Mouse (Mus musculus): ENCODE measurements around the gene Arg2. TPM values are rescaled to one million over a fixed set of nuclear protein-coding genes. Genes with fewer than 3 reads are reported as not detected.

Arg2 gene
- polyA plus RNA-seq (2012; ENCODE audit: insufficient read depth, low replicate concordance): 0.43 TPM in 1 of 2 replicates, not detected in the other

DNA sequence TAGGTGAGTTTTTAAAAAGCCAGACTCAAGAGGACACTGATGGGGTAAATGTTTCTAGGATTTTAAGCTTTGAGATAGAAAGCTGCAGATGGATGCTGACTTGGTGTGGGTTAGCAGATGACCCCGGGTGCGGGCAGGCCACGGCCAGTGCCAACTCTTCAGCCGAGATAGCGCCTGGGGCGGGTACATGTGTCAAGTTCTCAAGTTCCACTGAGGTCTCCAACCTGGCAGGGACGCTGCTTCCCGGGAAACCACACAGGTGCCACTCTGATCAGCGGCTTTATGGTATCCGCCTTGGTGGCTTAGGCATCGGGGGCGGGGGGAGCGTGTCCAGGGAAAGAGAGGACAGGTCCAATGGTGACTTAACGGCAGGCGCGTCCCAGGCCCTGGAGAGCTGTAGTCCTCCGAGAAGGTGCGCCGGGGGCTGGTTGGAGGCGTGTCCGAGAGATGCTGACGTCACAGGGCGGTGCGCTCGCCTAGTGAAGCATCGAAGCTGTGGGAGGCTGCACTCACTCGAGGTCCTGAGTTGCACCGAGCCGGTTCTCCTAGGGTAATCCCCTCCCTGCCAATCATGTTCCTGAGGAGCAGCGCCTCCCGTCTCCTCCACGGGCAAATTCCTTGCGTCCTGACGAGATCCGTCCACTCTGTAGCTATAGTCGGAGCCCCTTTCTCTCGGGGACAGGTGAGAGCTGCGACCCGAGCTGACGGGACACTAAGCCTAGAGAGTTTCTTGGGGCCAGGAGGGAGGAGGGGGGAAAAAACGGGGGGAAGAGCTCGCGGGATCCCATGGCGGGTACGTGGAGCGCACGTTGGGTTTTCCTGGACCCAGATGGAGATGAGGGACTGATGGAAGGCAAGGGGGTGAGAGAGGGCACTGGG is at the start of gene Arg2:
TSS of gene Arg2 (plus strand) at position 479 of the 879 bp plus-strand sequence.
- Histone ChIP-seq H3K36me3 (replicated peaks; ENCODE audit: low read length) (no peaks in the 10 kb centered on the region), H3K4me3 (replicated peaks) (peak within 1 kb of the TSS; percentile 89), H3K27me3 (replicated peaks) (peaks cover 44% of the 10 kb centered on the region), H3K4me1 (peaks cover 27% of the 10 kb centered on the region), H3K9me3 (peaks cover 6% of the 10 kb centered on the region; the same call in 1 of the 2 replicates)
- TF ChIP-seq GATA1 (IDR thresholded peaks at IDR 0.05; ENCODE audit: borderline replicate concordance, low read length): no peak
- TF ChIP-seq FLI1 (IDR thresholded peaks at IDR 0.05; ENCODE audit: low read length): no peak

DNA sequence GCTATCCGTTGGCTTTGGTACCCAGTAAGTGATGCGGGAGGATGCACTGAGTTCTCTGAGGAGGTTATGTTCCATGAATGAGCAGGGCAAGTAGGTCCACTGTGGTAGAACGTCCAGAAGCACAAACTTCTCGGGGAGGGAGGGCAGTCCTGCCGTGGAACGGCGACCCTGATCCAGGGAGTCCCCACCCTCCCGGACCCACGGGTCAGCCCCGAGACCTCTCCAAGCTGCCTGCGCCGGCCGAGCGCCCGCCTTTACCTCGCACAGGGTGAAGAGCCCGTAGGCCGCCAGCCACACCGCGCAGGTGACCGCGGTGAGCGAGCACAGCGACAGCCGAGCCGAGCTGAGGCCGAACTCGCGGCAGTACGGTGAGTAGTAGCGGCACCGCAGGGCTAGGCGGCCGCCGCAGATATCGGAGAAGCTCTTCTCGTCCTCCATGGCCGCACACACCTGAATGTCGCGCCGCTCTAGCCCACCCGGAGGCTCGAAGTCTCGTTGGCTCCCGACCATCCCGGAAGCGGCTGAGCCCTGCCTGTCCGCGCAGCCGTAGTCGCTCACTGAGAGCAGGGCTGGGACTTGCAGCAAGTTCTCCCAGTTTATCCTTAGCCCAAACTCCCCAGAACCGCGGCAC is 41.3 kb upstream of the Arg2 start, which contains the start of gene Pigh:
TSS of gene Pigh (minus strand) at position 470 of the 631 bp plus-strand sequence.
- peaks cover 36% of the 10 kb centered on the region for H3K36me3 ChIP-seq (replicated peaks; ENCODE audit: low read length)
- peaks cover 4% of the 10 kb centered on the region for H3K9me3 ChIP-seq
- H3K4me3 ChIP-seq (replicated peaks): peak within 1 kb of the TSS; percentile 97
- H3K4me1 ChIP-seq: peaks cover 35% of the 10 kb centered on the region
- peaks cover 2% of the 10 kb centered on the region for H3K27me3 ChIP-seq (replicated peaks)
- TF ChIP-seq FLI1 (IDR thresholded peaks at IDR 0.05; ENCODE audit: low read length) (no peak), GATA1 (IDR thresholded peaks at IDR 0.05; ENCODE audit: borderline replicate concordance, low read length) (no peak)

DNA sequence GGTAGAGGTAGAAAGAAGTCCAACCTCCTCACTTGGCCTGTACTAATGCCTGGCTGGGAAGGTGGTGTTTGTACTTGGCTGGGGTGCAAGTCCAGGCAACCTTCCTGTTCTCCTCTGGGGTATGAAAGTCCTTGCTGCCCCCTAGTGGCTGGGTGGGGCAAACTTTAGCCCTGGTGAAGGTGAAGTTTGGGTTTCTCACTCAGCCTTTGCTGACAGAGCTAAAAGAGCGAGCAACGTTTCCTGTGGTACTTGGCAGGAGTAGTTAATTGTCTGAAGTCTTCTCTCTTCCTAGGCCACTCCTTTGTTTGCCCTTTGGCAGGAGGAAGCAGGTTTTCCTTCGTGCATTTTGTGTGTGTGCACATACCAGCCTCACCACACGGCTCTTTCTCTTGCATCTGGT is 38.0 kb upstream of the Arg2 start:
- Histone ChIP-seq H3K4me3 (replicated peaks) (peak overlapping the region; percentile 11), H3K36me3 (replicated peaks; ENCODE audit: low read length) (peaks cover 3% of the 10 kb centered on the region)
- TF ChIP-seq FLI1 (IDR thresholded peaks at IDR 0.05; ENCODE audit: low read length): no peak
- no peak for TF ChIP-seq GATA1 (IDR thresholded peaks at IDR 0.05; ENCODE audit: borderline replicate concordance, low read length)

DNA sequence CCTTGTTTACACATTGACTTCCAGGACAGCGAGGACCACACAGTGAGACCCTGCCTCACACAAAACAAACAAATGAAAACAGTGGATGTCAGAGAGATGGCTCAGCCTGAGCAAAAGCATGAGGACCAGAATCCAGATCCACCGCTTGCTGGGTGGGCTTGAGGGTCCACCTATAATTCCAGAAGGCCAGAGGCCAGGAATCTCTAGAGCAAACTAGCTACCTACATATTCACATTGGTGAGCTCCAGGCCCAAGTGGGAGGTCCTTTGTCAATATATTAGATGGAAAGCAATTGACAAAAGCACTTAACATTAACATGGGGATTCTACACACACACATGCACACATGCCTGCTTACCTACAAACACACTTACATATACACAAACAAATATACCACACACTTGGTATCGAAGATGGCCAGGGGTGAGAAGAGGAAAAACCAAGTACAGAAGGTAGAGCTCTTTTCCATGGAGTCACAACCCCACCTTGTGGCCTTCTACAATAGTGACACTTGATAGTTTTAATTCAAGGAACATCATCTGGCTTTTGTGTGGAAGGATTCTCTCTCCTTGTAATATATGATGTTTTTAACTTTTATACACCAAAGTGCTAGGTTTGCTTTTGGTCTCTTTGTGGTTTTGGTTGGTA is 33.3 kb upstream of the Arg2 start:
- TF ChIP-seq GATA1 (IDR thresholded peaks at IDR 0.05; ENCODE audit: borderline replicate concordance, low read length): no peak
- TF ChIP-seq FLI1 (IDR thresholded peaks at IDR 0.05; ENCODE audit: low read length): no peak
- Histone ChIP-seq H3K4me1 (peaks cover 19% of the 10 kb centered on the region), H3K4me3 (replicated peaks) (no peak overlapping the region), H3K36me3 (replicated peaks; ENCODE audit: low read length) (no peaks in the 10 kb centered on the region), H3K27me3 (replicated peaks) (peaks cover 28% of the 10 kb centered on the region), H3K9me3 (peaks cover 10% of the 10 kb centered on the region)

More for the DNA sequence above, 38.0 kb upstream of the Arg2 start:
- peaks cover 28% of the 10 kb centered on the region for H3K4me1 ChIP-seq
- peaks cover 10% of the 10 kb centered on the region for H3K9me3 ChIP-seq
- peaks cover 4% of the 10 kb centered on the region for H3K27me3 ChIP-seq (replicated peaks)

DNA sequence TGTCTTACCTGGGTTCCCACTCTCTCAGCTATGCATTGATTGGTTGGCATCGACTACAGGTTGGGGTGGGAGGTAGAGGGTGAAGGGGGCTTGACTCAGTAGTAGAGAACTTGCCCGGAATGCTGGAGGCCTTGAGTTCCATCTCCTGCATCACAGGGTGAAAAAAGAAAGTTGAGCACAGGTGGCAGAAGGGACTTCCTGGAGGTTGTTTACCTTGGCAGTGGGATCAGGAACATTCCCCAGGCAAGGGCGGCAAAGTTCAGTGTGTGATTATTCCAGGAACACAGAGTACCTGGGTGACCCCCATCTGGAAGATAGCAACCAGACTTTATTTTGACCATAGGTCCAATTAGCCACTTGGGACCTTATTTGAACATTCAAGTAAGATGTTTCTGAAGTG is 26.8 kb upstream of the Arg2 start:
- TF ChIP-seq GATA1 (IDR thresholded peaks at IDR 0.05; ENCODE audit: borderline replicate concordance, low read length) (no peak), FLI1 (IDR thresholded peaks at IDR 0.05; ENCODE audit: low read length) (no peak)

DNA sequence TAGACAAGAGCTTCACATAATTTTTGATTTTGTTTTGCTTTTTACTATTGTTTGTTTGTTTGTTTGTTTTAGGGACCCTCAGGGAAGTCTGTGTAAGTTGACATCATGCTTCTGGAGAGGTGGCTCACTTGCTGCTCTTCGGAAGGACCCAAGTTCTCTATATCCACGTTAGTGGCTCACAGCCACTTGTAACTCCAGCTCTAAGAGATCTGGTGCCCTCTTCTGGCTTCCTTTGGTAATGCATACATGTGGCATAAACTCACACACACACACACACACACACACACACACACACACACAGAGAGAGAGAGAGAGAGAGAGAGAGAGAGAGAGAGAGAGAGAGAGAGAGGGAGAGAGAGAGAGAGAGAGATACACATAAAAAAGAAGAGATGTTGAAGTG is 26.0 kb upstream of the Arg2 start:
- no peak for TF ChIP-seq FLI1 (IDR thresholded peaks at IDR 0.05; ENCODE audit: low read length)
- no peaks in the 10 kb centered on the region for H3K36me3 ChIP-seq (replicated peaks; ENCODE audit: low read length)

More for the DNA sequence above, 26.8 kb upstream of the Arg2 start:
- peaks cover 11% of the 10 kb centered on the region; the same call in 1 of the 2 replicates for H3K9me3 ChIP-seq
- H3K4me1 ChIP-seq: peaks cover 5% of the 10 kb centered on the region; the same call in 1 of the 2 replicates
- peaks cover 26% of the 10 kb centered on the region for H3K27me3 ChIP-seq (replicated peaks)
- H3K4me3 ChIP-seq (replicated peaks): no peak overlapping the region
- H3K36me3 ChIP-seq (replicated peaks; ENCODE audit: low read length): no peaks in the 10 kb centered on the region

DNA sequence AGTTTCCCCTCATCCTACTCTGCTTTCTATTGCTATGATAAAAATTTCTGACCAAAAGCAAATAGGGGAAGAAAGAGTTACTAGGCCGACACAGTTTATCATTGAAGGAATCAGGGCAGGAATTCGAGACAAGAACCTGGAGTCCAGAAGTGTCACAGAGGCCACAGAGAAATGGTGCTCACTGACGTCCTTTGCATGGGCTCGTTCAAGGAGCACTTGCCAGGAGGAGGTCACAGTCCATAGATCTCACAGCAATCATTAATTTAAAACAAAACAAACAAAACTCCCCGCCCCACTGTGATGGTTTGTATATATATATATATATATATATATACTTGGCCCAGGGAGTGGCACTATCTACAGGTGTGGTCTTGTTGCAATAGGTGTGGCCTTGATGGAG is 25.3 kb upstream of the Arg2 start:
- H3K4me1 ChIP-seq: peaks cover 5% of the 10 kb centered on the region; the same call in 1 of the 2 replicates
- TF ChIP-seq FLI1 (IDR thresholded peaks at IDR 0.05; ENCODE audit: low read length): no peak
- H3K36me3 ChIP-seq (replicated peaks; ENCODE audit: low read length): no peaks in the 10 kb centered on the region
- peaks cover 23% of the 10 kb centered on the region for H3K27me3 ChIP-seq (replicated peaks)
- H3K4me3 ChIP-seq (replicated peaks): no peak overlapping the region
- H3K9me3 ChIP-seq: peaks cover 11% of the 10 kb centered on the region; the same call in 1 of the 2 replicates

More for the DNA sequence above, 26.0 kb upstream of the Arg2 start:
- Histone ChIP-seq H3K27me3 (replicated peaks) (peaks cover 25% of the 10 kb centered on the region), H3K4me1 (peaks cover 5% of the 10 kb centered on the region; the same call in 1 of the 2 replicates), H3K4me3 (replicated peaks) (no peak overlapping the region), H3K9me3 (peaks cover 11% of the 10 kb centered on the region; the same call in 1 of the 2 replicates)

DNA sequence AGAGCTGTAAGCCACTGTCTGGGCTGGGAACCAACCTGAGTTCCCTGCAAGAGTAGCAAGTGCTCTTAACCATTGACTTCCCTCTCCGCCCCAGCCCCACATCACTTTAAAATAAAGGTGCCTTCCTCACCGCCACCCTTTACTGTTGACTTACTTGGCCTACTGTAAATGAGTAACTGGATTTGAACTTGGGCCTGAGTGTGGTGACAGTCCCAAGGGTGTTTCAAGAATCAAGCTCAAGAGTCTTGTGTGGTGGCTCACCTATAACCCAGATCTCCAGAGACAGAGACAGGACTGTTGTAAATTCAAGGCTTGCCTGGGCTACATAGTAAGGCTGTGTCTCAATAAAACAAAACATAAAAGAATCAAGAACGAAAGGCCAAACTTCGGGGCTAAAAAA is 11.6 kb upstream of the Arg2 start:
- Histone ChIP-seq H3K9me3 (no peaks in the 10 kb centered on the region), H3K4me3 (replicated peaks) (no peak overlapping the region), H3K36me3 (replicated peaks; ENCODE audit: low read length) (no peaks in the 10 kb centered on the region), H3K27me3 (replicated peaks) (peaks cover 17% of the 10 kb centered on the region), H3K4me1 (no peaks in the 10 kb centered on the region)
- TF ChIP-seq GATA1 (IDR thresholded peaks at IDR 0.05; ENCODE audit: borderline replicate concordance, low read length): no peak
- TF ChIP-seq FLI1 (IDR thresholded peaks at IDR 0.05; ENCODE audit: low read length): no peak

DNA sequence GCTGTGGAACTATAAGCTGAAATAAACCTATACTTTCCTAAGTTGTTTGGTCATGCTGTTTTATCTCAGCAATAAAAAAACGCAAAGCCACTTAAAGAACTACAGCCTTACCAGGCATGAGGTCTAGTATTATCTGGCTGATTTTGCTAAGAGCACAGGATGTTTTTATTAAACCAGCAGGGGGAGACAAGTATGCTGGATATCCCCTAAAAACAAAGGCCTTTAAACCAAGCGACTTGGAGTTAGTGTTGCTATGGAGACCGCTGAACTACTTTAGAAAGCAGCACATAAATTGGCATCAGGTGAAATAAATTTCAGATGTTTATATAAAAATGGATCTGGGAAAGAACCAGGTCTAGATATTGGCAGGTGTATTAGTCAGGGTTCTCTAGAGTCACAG is 7.8 kb upstream of the Arg2 start:
- H3K27me3 ChIP-seq (replicated peaks): peaks cover 10% of the 10 kb centered on the region
- H3K36me3 ChIP-seq (replicated peaks; ENCODE audit: low read length): no peaks in the 10 kb centered on the region
- no peak overlapping the region for H3K4me3 ChIP-seq (replicated peaks)
- no peaks in the 10 kb centered on the region for H3K9me3 ChIP-seq
- no peaks in the 10 kb centered on the region for H3K4me1 ChIP-seq
- no peak for TF ChIP-seq GATA1 (IDR thresholded peaks at IDR 0.05; ENCODE audit: borderline replicate concordance, low read length)
- TF ChIP-seq FLI1 (IDR thresholded peaks at IDR 0.05; ENCODE audit: low read length): no peak

Data from megakaryocyte, embryonic 14.5 days (primary cell).